Mouse (Mus musculus) MEL (cell line): ENCODE data around the gene Tha1.

ENCODE experiments used
- CTCF ChIP-seq, 3 experiments: IDR thresholded peaks in 2 of 3; conservative IDR thresholded peaks in 1 of 3; 2 replicates each; pipeline ENCODE4 v1.5.1; 2011 to 2012; ENCODE audit warnings: low read length in 3 of 3, low read depth in 2 of 3, mild to moderate bottlenecking in 2 of 3, improper control_type of control experiment in 1 of 3, inconsistent platforms in 1 of 3, mixed read lengths in 1 of 3, moderate library complexity in 1 of 3; ENCODE audit not compliant: control insufficient read depth in 1 of 3, insufficient read depth in 1 of 3, poor library complexity in 1 of 3, severe bottlenecking in 1 of 3
- EP300 ChIP-seq, 2 experiments: IDR thresholded peaks; 2 replicates each; pipeline ENCODE4 v1.6.1; 2011; ENCODE audit warnings: improper control_type of control experiment in 2 of 2, low read length in 2 of 2, low read depth in 1 of 2, mild to moderate bottlenecking in 1 of 2
- JUND ChIP-seq: IDR thresholded peaks from 2 replicates; pipeline ENCODE4 v1.6.1; 2011; ENCODE audit warnings: low read depth, mild to moderate bottlenecking, improper control_type of control experiment, low read length
- MXI1 ChIP-seq: IDR thresholded peaks from 2 replicates; pipeline ENCODE4 v1.6.1; 2011; ENCODE audit warnings: mild to moderate bottlenecking, low read depth, low read length, improper control_type of control experiment
- MYB ChIP-seq: IDR thresholded peaks from 2 replicates; pipeline ENCODE4 v1.6.1; 2011; ENCODE audit warnings: mild to moderate bottlenecking, low read depth, low read length, improper control_type of control experiment
- POLR2A ChIP-seq, 2 experiments: IDR thresholded peaks; 2 replicates each; pipeline ENCODE4 v1.6.1; 2011 to 2012; ENCODE audit warnings: low read length in 2 of 2, mild to moderate bottlenecking in 2 of 2, control low read depth in 1 of 2, improper control_type of control experiment in 1 of 2, low read depth in 1 of 2, moderate library complexity in 1 of 2; ENCODE audit not compliant: control insufficient read depth in 1 of 2, insufficient read depth in 1 of 2, poor library complexity in 1 of 2
- POLR2AphosphoS5 ChIP-seq: IDR thresholded peaks from 2 replicates; pipeline ENCODE4 v1.6.1; 2012; ENCODE audit warnings: low read depth, borderline replicate concordance, mild to moderate bottlenecking, inconsistent platforms, low read length, moderate library complexity, mixed read lengths
- SIN3A ChIP-seq: IDR thresholded peaks from 2 replicates; pipeline ENCODE4 v1.6.1; 2012; ENCODE audit warnings: low read length, improper control_type of control experiment, inconsistent platforms
- TAL1 ChIP-seq: IDR thresholded peaks from 2 replicates; pipeline ENCODE4 v1.6.1; 2012; ENCODE audit warnings: mild to moderate bottlenecking, inconsistent platforms, low read length, moderate library complexity, mixed read lengths
- TCF12 ChIP-seq: IDR thresholded peaks from 2 replicates; pipeline ENCODE4 v1.6.1; 2014; ENCODE audit warnings: low read depth, mild to moderate bottlenecking, inconsistent platforms, low read length, improper control_type of control experiment, moderate library complexity
- ZC3H11A ChIP-seq: IDR thresholded peaks from 2 replicates; pipeline ENCODE4 v1.6.1; 2012; ENCODE audit warnings: low read depth, mild to moderate bottlenecking, inconsistent platforms, low read length, improper control_type of control experiment
- ZKSCAN1 ChIP-seq: IDR thresholded peaks from 2 replicates; pipeline ENCODE4 v1.6.1; 2012; ENCODE audit warnings: low read depth, mild to moderate bottlenecking, inconsistent platforms, low read length, improper control_type of control experiment, moderate library complexity
- ZNF384 ChIP-seq: IDR thresholded peaks from 2 replicates; pipeline ENCODE4 v1.6.1; 2012; ENCODE audit warnings: low read depth, mild to moderate bottlenecking, inconsistent platforms, low read length, improper control_type of control experiment

DNA sequence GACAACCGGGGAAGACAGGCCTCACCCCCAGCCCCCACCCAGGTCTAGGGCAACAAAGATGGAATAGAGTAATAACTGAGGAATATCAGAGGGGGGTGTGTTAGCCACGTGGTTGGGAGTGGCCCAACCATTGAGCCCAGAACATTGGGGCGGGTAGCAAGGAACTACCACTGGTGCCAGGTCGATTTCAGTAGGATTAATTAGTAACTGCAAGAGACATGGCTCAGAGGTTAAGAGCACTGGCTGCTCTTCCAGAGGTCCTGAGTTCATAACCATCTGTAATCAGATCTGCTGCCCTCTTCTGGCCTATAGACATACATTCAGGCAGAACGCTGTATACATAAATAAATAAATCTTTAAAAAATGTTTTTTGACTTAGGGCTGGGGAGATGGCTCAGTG, 26.6 kb downstream of the Tha1 start:
- no peak for TF ChIP-seq ZNF384
- no peak for TF ChIP-seq ZKSCAN1
- peak; percentile 64; the same call in 1 of the 2 replicates for TF ChIP-seq MXI1
- peak; percentile 34 to 65 (median 48) for TF ChIP-seq CTCF (IDR thresholded peaks at IDR 0.05 in 2 of 3, conservative IDR thresholded peaks at IDR 0.05 in 1 of 3; ENCODE audit: control insufficient read depth in 1 of 3, insufficient read depth in 1 of 3, low read depth in 2 of 3, low read length in 3 of 3, poor library complexity in 1 of 3, severe bottlenecking in 1 of 3)
- peak; percentile 57 for TF ChIP-seq ZC3H11A
- TF ChIP-seq SIN3A: peak; percentile 46; the same call in 1 of the 2 replicates
- TF ChIP-seq POLR2AphosphoS5: no peak
- no peak for TF ChIP-seq TAL1
- TF ChIP-seq MYB: no peak
- TF ChIP-seq POLR2A (IDR thresholded peaks at IDR 0.05; ENCODE audit: control insufficient read depth in 1 of 2, insufficient read depth in 1 of 2, low read depth in 1 of 2, low read length in 2 of 2, poor library complexity in 1 of 2): no peak; a peak in 1 of 4 replicates
- TF ChIP-seq EP300 (IDR thresholded peaks at IDR 0.05; ENCODE audit: low read depth in 1 of 2, low read length in 2 of 2): no peak
- TF ChIP-seq TCF12: no peak
- no peak for TF ChIP-seq JUND
